Mouse (Mus musculus): ENCODE measurements at regions not wholly inside any gene's neighbourhood (a gene's known extent, or its start where the extent isn't known, plus 50 kb on each side); places are given as distances from the start of the nearest gene placed in this dataset.

DNA sequence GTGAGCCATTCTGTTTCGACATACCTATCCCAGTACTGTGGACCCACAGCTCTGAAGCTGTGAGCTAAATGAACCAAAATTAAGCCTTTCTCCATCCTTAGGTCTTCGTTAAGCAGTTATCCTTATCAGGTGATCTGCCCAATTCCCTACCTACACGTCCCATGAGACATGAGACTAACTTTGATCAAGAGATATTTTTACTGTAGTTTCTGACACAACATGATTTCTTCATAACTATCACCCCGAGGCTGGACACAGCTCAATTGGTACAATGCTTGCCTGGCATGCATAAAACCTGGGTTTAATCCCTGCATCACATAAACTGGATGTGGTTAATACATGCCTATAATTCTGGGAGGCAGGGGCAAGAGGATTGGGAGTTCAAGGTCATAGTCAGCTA is 82.2 kb upstream of the Elovl6 start:
- in situ Hi-C loops (cut with MboI, MseI), result no loop called here

DNA sequence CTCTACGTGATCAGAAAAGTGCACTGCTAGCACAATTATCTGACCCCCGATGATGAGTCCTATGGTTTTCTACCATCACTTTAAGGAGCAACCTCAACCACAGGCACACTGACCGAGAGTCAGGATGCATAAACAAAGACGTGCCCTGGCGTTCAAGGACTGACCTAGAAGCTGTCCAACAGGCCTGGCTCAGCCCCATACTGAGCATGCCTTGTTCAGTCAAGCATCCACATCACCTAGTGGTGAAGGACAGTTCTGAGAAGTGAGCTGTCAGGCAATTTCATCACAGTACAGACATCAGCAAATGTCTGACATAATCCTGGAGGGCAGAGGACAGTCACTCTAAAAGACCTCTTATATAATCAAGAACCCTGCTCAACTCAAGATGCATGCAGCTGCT is 81.5 kb upstream of the Elovl6 start:
- in situ Hi-C loops (cut with MboI, MseI), result no loop called here

DNA sequence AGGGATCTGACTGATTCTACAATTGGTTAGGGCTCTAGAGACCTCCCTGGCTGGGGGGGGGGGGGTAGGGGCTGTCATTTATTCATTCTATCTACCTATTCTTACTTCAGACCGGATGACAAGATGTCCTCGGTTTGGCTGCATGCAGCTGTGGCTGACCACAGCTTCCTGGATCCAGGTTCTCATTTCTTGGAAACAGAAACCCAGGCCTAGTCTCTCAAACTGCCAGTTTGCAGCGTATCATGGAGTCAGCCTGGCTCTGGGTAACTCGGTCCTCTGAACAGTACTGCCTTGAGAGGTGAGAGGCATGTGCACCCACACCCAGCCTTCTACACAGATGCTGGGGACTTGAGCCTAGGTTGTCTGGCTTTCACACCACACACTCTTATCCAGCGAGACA is 62.1 kb upstream of the Elovl6 start:
- in situ Hi-C loops (cut with MboI, MseI), result no loop called here

DNA sequence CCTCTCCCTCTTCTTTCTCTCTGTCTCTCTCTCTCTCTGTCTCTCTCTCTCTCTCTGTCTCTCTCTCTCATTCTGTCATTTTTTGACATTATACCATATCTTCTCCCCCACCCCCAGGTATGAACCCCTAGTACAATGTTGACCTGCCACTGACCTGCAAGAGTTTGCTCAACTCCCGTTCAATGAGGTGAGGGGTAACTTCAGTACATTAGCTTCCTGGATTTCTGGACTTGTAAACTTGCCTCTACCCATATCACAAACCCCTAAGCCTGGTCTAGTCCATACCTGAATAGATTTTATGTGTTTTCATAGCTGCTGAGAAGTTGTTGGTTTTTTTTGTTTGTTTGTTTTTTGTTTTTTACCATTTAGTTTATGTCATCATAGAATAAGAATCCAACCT is 60.8 kb upstream of the Elovl6 start:
- in situ Hi-C loops (cut with MboI, MseI), result no loop called here

DNA sequence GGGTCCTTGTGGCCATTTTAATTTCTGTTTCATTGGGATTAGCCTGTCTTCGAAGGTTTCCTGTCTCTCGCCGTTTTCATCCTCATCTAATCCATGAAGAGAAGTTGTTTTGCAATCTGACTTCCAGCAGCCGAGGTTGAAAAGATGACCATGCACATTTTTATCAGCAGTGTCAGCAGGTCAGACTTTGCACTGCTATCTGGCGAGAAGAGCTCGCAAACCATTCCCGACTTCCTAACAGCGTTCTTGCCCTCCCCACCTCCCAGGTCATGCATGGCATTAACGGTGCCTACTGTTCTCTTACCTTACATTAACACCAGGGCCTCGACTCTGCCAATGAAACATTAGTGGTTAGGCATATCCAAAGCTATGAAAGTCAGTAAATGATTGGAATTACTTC is 60.1 kb upstream of the Elovl6 start:
- in situ Hi-C loops (cut with MboI, MseI), result no loop called here

DNA sequence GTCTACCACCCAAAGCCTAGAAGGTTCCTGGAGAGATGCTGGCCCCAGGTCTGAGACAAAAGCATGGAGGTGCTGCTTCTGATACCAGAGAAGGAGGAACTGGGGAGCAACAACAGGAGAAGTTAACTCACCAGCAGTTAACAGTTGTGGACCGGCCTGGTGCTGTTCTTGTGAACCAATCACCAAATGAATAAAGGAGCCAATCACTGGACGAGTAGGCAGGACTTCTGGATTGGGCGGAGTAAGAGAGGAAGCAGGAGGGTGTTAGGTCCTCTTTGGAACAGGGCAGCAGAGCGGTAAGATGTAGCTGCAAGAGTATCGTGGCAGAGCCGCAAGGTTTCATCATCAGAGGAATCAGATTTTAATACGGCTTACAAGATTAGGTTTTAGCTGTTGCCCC is 57.7 kb upstream of the Elovl6 start:
- in situ Hi-C loops (cut with MboI, MseI), result no loop called here

DNA sequence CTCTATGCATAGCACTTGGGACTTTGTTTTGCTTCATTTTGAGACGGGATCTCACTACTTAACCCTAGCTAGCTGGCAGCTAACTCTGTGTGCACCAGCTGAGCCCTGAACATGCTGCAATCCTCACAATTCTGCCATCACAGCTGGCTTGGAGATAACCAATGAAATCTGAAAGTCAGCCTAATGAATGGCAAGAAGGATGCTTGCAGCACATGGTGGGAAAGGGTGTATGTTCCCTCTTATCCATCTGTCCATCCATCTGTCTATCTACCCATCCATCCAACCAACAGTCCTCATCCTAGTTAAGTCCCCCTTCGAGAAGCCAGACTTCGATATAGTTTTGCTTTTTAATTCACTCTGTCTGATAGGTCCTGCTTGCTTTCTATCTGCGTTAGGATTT is 55.9 kb upstream of the Elovl6 start:
- in situ Hi-C loops (cut with MboI, MseI), result no loop called here

DNA sequence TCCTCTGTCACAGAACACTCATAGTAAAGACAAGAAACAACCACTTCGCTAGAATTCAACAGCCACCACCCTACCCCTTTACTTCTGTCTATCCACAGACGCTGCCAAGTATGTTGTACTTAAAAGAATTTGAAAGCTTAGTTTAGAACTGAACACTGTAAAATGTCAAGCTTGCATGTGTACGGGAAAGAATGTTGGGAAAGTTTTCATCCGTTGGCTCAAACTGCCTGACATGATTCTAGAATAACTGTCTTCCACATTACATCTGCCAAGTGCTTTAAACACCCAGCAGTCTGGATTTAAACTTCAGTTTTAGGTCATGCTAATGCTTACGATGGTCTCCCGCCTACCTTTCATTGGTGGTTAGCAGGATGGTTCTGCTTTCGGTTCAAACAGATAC is 54.1 kb upstream of the Elovl6 start:
- in situ Hi-C loops (cut with MboI, MseI), result no loop called here

DNA sequence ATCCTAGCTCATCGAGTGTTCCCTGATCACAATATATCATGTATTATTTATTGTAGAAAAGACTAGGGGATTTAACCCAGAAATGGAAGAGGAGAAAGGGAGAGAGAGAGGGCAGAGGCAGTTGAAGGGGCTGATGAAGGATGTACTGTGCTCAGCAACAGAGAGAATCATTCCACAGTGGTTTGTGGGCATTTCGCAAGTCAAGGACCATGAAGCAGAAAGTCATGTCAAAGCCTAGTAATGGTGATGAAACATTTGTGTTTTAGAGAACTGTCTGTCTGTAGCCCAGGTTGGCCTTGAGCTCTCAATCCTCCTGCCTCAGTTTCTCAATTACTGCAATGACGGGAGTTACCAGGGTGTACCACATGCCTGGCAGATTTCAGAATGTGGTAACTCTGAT is 50.9 kb upstream of the Elovl6 start:
- in situ Hi-C loops (cut with MboI, MseI), result no loop called here

Data from regulatory T cell (primary cell).